ENCODE assay signal across 11 mouse cellular contexts in genomic region chr13:28842811-28843210, GRCm38 (mm10).
A peak's percentile ranks its signal among the peaks of the same experiment; 100 is the strongest.
DNase-seq lines count a peak whose midpoint lies in the region; ATAC-seq and TF ChIP-seq lines count a peak whose summit lies in the region.
"Had no signal": no experiment of that assay in that cellular context is flagged by ENCODE, and none has a peak within 500 bp of the region (broad histone marks: within the 10 kb centered on the region; RNA-seq: fewer than 3 reads in every experiment).

No protein-coding gene starts in this region.

- no peaks in the 10 kb centered on the region for H3K36me3 ChIP-seq in kidney, adult 2 months (ENCODE audit: control insufficient read depth, insufficient read depth, low read length)
- H3K36me3 ChIP-seq in kidney, embryonic 16.5 days (ENCODE audit: insufficient read depth, low read length) = no peaks in the 10 kb centered on the region
- no peaks in the 10 kb centered on the region for H3K36me3 ChIP-seq in heart, embryonic 12.5 days
- peaks cover 13% of the 10 kb centered on the region for H3K36me3 ChIP-seq in forebrain, embryonic 10.5 days (replicated peaks)
- H3K36me3 ChIP-seq: limb, embryonic 12.5 days had no signal

- H3K27ac ChIP-seq in kidney, adult 2 months (ENCODE audit: insufficient read depth, low read depth, low read length) = no peak overlapping the region
- H3K27ac ChIP-seq in kidney, embryonic 16.5 days (ENCODE audit: low read length) = no peak overlapping the region
- H3K27ac ChIP-seq in heart, embryonic 12.5 days (ENCODE audit: poor library complexity, severe bottlenecking) = peak overlapping the region; percentile 8; the same call in 1 of the 2 replicates
- H3K27ac ChIP-seq in forebrain, embryonic 10.5 days = no peak overlapping the region
- H3K27ac ChIP-seq: gastrocnemius, adult 2 months; limb, embryonic 12.5 days had no signal

- no peak for ATAC-seq in kidney, embryonic 16.5 days (ENCODE audit: low FRiP score, low TSS enrichment)
- no peak for ATAC-seq in heart, embryonic 12.5 days (ENCODE audit: insufficient number of reproducible peaks, low FRiP score)

- H3K4me1 ChIP-seq in kidney, adult 2 months (ENCODE audit: control insufficient read depth, insufficient read depth, low read length) = no peaks in the 10 kb centered on the region
- peaks cover 33% of the 10 kb centered on the region for H3K4me1 ChIP-seq in kidney, embryonic 16.5 days (ENCODE audit: insufficient read depth, low read length)
- peaks cover 28% of the 10 kb centered on the region for H3K4me1 ChIP-seq in heart, embryonic 12.5 days (replicated peaks)
- peaks cover 76% of the 10 kb centered on the region for H3K4me1 ChIP-seq in forebrain, embryonic 10.5 days

- no peak overlapping the region for H3K9ac ChIP-seq in kidney, embryonic 16.5 days (replicated peaks; ENCODE audit: low read length)
- H3K9ac ChIP-seq in heart, embryonic 12.5 days = no peak overlapping the region
- H3K9ac ChIP-seq: limb, embryonic 12.5 days had no signal

- H3K9me3 ChIP-seq in kidney, embryonic 16.5 days (ENCODE audit: low read length) = no peaks in the 10 kb centered on the region
- H3K9me3 ChIP-seq in heart, embryonic 12.5 days (replicated peaks) = no peaks in the 10 kb centered on the region
- H3K9me3 ChIP-seq in forebrain, embryonic 10.5 days = no peaks in the 10 kb centered on the region
- H3K9me3 ChIP-seq: limb, embryonic 12.5 days had no signal

- H3K27me3 ChIP-seq in kidney, adult 2 months (replicated peaks; ENCODE audit: control insufficient read depth, insufficient read depth, low read length) = no peaks in the 10 kb centered on the region
- no peaks in the 10 kb centered on the region for H3K27me3 ChIP-seq in kidney, embryonic 16.5 days (ENCODE audit: insufficient read depth, low read length)
- no peaks in the 10 kb centered on the region for H3K27me3 ChIP-seq in heart, embryonic 12.5 days (replicated peaks)
- H3K27me3 ChIP-seq in forebrain, embryonic 10.5 days (ENCODE audit: poor library complexity, severe bottlenecking) = no peaks in the 10 kb centered on the region
- H3K27me3 ChIP-seq: limb, embryonic 12.5 days had no signal

- no peak for TF ChIP-seq CTCF in kidney, adult 2 months (conservative IDR thresholded peaks at IDR 0.05; ENCODE audit: insufficient read depth, insufficient read length, low read depth, low read length)

- H3K4me3 ChIP-seq in kidney, adult 2 months (ENCODE audit: insufficient read depth, low read depth, low read length) = no peak overlapping the region
- H3K4me3 ChIP-seq in kidney, embryonic 16.5 days (ENCODE audit: low read length) = no peak overlapping the region
- H3K4me3 ChIP-seq in heart, embryonic 12.5 days = no peak overlapping the region
- H3K4me3 ChIP-seq in forebrain, embryonic 10.5 days = no peak overlapping the region
- H3K4me3 ChIP-seq: gastrocnemius, adult 2 months; limb, embryonic 12.5 days had no signal

- WGBS in kidney, adult 2 months = 68% methylated on average over 3 of the region's 3 CpGs
- 63% methylated on average over 3 of the region's 3 CpGs for WGBS in kidney, embryonic 16.5 days
- 37% methylated on average over 3 of the region's 3 CpGs for WGBS in heart, embryonic 12.5 days
- WGBS in forebrain, embryonic 10.5 days = 79% methylated on average over 3 of the region's 3 CpGs

- H3K4me2 ChIP-seq in kidney, embryonic 16.5 days (replicated peaks; ENCODE audit: low read depth, low read length) = no peak overlapping the region
- H3K4me2 ChIP-seq in heart, embryonic 12.5 days = no peak overlapping the region
- H3K4me2 ChIP-seq: limb, embryonic 12.5 days had no signal

- peak; percentile 23 for DNase-seq in kidney, adult 2 months
- peak; percentile 11 to 19 for DNase-seq in spleen, postnatal 36 days (ENCODE audit: low spot score in 2 of 2)
- no peak for DNase-seq in spleen, postnatal 4 days (ENCODE audit: low spot score in 2 of 2)
- DNase-seq in forebrain, embryonic 10.5 days (ENCODE audit: extremely low spot score, low spot score) = no peak
- DNase-seq in layer of hippocampus, postnatal 14 days (ENCODE audit: low spot score in 2 of 2) = no peak
- DNase-seq in gastrocnemius, postnatal 10 days = no peak
- DNase-seq: gastrocnemius, adult 2 months; lung, postnatal 10 days had no signal

- TF ChIP-seq POLR2A in kidney, adult 2 months (IDR thresholded peaks at IDR 0.05; ENCODE audit: low read depth, low read length) = no peak

Comparison
In these comparisons a context has a peak if more than half of its experiments do, and no peak if none do; other contexts are left out.
1. DNase-seq: peak in kidney, adult 2 months (single experiment) and spleen, postnatal 36 days (2 of 2); none in spleen, postnatal 4 days (0 of 2), forebrain, embryonic 10.5 days (single experiment), layer of hippocampus, postnatal 14 days (0 of 2) and gastrocnemius, postnatal 10 days (single experiment).